Mouse (Mus musculus): Measurements from ENCODE around the gene Dlgap1. TPM values are rescaled to one million over a fixed set of nuclear protein-coding genes. Genes with fewer than 3 reads are reported as not detected.
A peak's percentile ranks its signal among the peaks of the same experiment; 100 is the strongest.
"Not testable (repeated sequence)": the region's sequence is repeated elsewhere in the genome, so short reads cannot be mapped to it uniquely, and the experiment has no call there.

Gene Dlgap1
- polyA plus RNA-seq, 1 experiment, result not detected

DNA sequence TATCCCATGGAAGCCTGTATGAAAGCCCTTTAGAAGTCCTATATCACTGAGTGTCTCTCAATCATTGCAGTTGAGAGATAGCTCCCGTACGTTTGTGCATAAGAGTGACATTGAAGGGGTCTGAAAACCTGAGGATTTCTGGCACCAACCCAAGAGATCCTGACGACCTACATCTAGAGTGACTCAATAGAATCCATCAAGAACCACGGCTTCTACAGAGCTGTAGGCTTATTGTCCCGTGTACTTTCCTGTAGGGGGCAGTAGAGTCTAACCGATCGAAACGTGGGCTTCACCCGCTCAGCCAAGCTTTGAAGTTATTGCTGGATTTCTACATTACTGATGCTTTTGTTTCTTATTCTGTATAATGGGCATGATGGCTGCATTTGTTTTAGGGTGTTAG is 558.2 kb downstream of the Dlgap1 start:
- H3K9me3 ChIP-seq, result no peaks in the 10 kb centered on the region
- H3K4me3 ChIP-seq (replicated peaks), result no peak overlapping the region
- H3K4me1 ChIP-seq, result no peaks in the 10 kb centered on the region
- no peaks in the 10 kb centered on the region for H3K27me3 ChIP-seq (replicated peaks)
- no peaks in the 10 kb centered on the region for H3K36me3 ChIP-seq (replicated peaks; ENCODE audit: low read length)
- no peak for TF ChIP-seq FLI1 (IDR thresholded peaks at IDR 0.05; ENCODE audit: low read length)
- TF ChIP-seq GATA1 (IDR thresholded peaks at IDR 0.05; ENCODE audit: borderline replicate concordance, low read length), result no peak

DNA sequence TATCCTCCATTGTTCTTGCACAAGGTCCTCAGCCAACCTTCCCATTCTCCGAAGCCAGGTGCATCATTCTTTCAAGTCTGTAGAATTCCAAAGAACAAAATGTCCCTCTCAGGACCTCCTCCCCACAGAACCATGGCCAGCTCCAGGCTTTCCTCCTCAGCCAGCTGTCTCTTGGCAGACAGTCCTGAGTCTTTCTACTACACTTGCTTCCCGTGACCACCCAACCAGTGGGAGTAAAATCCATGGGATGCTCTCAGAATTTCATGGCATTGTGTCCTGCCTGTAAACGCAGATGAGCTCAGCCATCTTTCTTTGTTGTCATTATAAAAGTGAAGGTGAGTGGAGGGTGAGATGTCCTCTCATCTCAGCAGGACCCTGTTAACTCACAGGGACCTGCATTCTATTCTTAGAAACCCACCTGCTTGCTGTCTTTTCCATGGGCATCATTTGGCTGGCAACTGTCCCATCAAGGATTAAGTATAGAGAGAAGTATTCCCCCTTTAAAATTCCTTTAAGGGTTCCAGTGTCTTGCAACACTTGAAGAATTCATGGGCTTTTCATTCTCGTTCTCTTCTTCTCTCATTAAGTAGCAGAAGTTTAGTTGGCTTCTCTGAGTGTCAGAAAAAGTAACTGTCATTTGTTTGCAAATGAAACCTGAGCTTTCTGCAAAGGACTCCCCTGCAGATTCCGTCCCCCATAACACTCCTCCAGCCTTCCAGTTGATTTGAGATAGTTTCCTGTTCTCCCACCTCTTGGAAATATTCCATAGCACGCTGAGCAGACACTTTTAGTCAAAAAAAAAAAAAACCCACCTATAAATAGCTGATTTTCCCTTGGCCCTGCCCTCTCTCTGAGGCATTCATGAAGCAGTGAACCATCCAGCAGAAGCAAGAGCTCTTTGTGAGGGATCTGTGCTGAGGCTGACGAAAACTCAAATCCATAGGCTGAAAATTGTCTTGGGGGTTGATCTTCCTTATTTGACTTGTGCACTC is 559.6 kb downstream of the Dlgap1 start:
- Histone ChIP-seq H3K36me3 (replicated peaks; ENCODE audit: low read length) (no peaks in the 10 kb centered on the region), H3K9me3 (no peaks in the 10 kb centered on the region), H3K4me1 (no peaks in the 10 kb centered on the region), H3K27me3 (replicated peaks) (no peaks in the 10 kb centered on the region), H3K4me3 (replicated peaks) (no peak overlapping the region)
- TF ChIP-seq FLI1 (IDR thresholded peaks at IDR 0.05; ENCODE audit: low read length) (no peak), GATA1 (IDR thresholded peaks at IDR 0.05; ENCODE audit: borderline replicate concordance, low read length) (no peak)

DNA sequence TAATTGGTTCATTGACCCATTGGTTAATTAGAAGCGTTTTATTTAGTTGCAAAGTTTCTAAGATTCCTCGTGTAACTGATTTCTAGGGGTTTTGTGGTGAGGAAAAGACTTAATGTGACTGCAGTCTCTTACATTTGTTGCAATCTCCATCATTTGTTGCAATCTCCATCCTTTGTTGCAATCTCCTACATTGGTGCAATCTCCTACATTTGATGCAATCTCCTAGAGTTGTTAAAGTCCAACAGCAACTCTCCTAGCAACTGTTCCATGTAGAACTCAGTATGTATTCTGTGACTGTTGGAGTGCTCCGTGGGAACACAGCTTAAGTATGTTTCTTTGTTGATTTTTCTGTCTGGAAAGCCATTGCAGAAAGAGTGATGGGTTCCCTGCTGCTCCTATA is 565.4 kb downstream of the Dlgap1 start:
- Histone ChIP-seq H3K4me1 (no peaks in the 10 kb centered on the region), H3K27me3 (replicated peaks) (no peaks in the 10 kb centered on the region), H3K4me3 (replicated peaks) (no peak overlapping the region), H3K9me3 (no peaks in the 10 kb centered on the region), H3K36me3 (replicated peaks; ENCODE audit: low read length) (no peaks in the 10 kb centered on the region)
- TF ChIP-seq GATA1 (IDR thresholded peaks at IDR 0.05; ENCODE audit: borderline replicate concordance, low read length), result no peak
- TF ChIP-seq FLI1 (IDR thresholded peaks at IDR 0.05; ENCODE audit: low read length), result no peak

DNA sequence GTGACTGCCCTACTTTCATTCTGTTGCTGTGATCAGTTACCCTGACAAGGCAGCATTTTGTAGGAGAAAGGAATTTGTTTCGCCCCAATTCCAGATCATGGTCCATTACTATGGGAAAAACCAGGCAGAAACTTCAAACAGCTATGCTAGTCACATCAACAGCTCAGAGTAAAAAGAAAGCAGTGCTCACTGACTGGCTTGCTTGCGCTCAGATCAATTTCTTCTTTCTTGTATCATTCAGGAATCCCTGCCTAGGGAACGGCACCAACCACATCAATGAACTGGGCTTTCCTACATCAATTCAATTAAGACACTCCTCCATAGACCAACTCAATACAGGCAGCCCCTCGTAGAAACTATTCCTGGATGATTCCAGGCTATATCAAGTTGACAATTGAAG is 572.9 kb downstream of the Dlgap1 start:
- Histone ChIP-seq H3K36me3 (replicated peaks; ENCODE audit: low read length) (no peaks in the 10 kb centered on the region), H3K9me3 (peaks cover 3% of the 10 kb centered on the region; the same call in 1 of the 2 replicates), H3K27me3 (replicated peaks) (no peaks in the 10 kb centered on the region), H3K4me1 (no peaks in the 10 kb centered on the region), H3K4me3 (replicated peaks) (no peak overlapping the region)
- TF ChIP-seq FLI1 (IDR thresholded peaks at IDR 0.05; ENCODE audit: low read length) (no peak), GATA1 (IDR thresholded peaks at IDR 0.05; ENCODE audit: borderline replicate concordance, low read length) (no peak)

DNA sequence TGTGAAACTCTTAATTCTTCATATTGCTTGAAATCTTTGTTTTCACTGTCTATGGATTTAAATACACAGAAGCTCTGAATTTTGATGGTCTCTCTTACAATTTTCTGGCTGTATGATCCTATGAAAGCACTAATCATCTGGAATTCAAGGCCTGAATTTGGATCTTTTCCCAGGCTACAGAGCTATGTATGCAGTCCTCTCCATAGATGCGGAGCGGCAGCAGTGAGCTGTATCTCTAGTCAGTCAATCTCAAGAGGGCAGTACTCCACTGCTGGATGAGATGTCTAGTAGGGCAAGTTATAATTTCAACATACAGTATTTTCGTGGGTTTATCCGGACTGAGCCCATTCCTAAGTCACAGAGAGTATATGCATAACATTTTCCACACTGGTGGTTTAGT is 581.9 kb downstream of the Dlgap1 start:
- Histone ChIP-seq H3K9me3 (0 out of 2 replicates have a peak, but pooled peaks cover 4% of the 10 kb centered on the region), H3K4me3 (replicated peaks) (no peak overlapping the region), H3K36me3 (replicated peaks; ENCODE audit: low read length) (no peaks in the 10 kb centered on the region), H3K27me3 (replicated peaks) (no peaks in the 10 kb centered on the region), H3K4me1 (no peaks in the 10 kb centered on the region)
- no peak for TF ChIP-seq GATA1 (IDR thresholded peaks at IDR 0.05; ENCODE audit: borderline replicate concordance, low read length)
- TF ChIP-seq FLI1 (IDR thresholded peaks at IDR 0.05; ENCODE audit: low read length), result no peak

DNA sequence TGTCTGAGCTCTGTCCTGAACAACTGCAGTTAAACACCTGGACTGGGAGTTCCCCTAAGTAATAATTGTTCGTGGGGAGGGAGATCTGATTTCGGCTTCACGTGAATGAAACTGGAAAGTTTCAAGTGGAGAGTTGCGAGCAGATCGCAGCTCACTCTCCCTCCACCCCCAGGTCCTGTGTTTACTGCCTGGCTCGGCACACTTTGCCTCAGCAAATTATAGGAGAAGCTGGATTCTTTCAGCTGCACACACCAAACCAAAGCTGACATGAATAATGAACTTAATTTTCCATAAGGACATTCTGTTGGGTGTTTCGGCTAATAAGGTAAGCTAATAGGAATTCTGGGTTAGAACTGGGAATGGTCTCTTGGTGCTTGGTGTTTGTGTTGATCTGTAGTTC is 592.7 kb downstream of the Dlgap1 start:
- no peak for TF ChIP-seq GATA1 (IDR thresholded peaks at IDR 0.05; ENCODE audit: borderline replicate concordance, low read length)
- TF ChIP-seq FLI1 (IDR thresholded peaks at IDR 0.05; ENCODE audit: low read length), result no peak
- no peaks in the 10 kb centered on the region for H3K4me1 ChIP-seq
- no peaks in the 10 kb centered on the region for H3K36me3 ChIP-seq (replicated peaks; ENCODE audit: low read length)
- no peak overlapping the region for H3K4me3 ChIP-seq (replicated peaks)
- H3K9me3 ChIP-seq, result peaks cover 34% of the 10 kb centered on the region
- H3K27me3 ChIP-seq (replicated peaks), result no peaks in the 10 kb centered on the region

DNA sequence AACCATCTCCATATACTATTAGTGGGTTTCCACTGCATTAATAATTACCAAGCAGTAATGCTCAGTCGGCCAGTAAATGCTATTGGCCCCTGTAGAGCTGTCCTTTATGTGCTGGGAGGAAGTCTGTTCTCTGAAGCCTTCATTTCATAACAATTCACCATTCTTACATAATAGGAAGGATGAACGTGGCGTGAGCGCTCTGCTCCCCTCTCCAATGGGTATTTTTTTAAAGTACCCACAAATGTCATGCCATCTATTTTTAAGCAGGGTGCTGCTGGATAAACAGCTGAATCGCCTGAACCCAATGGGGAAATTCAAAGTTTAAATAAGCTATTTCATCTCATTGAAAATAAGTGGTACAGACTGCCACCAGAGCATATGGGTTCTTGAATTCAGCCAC is 602.0 kb downstream of the Dlgap1 start:
- H3K4me1 ChIP-seq, result no peaks in the 10 kb centered on the region
- H3K4me3 ChIP-seq (replicated peaks), result no peak overlapping the region
- H3K36me3 ChIP-seq (replicated peaks; ENCODE audit: low read length), result no peaks in the 10 kb centered on the region
- H3K9me3 ChIP-seq, result peaks cover 6% of the 10 kb centered on the region; the same call in 1 of the 2 replicates
- H3K27me3 ChIP-seq (replicated peaks), result no peaks in the 10 kb centered on the region
- TF ChIP-seq FLI1 (IDR thresholded peaks at IDR 0.05; ENCODE audit: low read length) (no peak), GATA1 (IDR thresholded peaks at IDR 0.05; ENCODE audit: borderline replicate concordance, low read length) (no peak)

DNA sequence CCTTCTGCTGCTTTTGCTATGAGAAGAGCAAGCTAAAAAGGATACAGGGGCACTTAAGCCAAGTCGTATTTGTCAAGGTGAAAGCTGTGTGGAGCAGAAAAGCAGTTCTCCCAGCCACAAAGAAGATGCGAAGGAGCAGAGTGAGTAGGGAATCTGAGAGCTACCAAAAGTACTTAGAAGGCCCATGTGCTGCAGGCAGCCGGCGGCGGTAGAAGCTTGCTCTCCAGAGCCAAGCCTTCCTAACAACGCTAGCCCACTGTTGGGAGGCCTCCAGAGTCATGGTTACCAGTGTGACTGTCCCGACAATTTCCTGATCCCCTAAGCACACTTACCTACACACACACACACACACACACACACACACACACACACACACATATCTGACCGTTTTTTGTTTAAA is 614.2 kb downstream of the Dlgap1 start:
- TF ChIP-seq GATA1 (IDR thresholded peaks at IDR 0.05; ENCODE audit: borderline replicate concordance, low read length) (no peak), FLI1 (IDR thresholded peaks at IDR 0.05; ENCODE audit: low read length) (no peak)
- Histone ChIP-seq H3K9me3 (peaks cover 4% of the 10 kb centered on the region; the same call in 1 of the 2 replicates), H3K27me3 (replicated peaks) (no peaks in the 10 kb centered on the region), H3K36me3 (replicated peaks; ENCODE audit: low read length) (no peaks in the 10 kb centered on the region), H3K4me1 (no peaks in the 10 kb centered on the region), H3K4me3 (replicated peaks) (no peak overlapping the region)

DNA sequence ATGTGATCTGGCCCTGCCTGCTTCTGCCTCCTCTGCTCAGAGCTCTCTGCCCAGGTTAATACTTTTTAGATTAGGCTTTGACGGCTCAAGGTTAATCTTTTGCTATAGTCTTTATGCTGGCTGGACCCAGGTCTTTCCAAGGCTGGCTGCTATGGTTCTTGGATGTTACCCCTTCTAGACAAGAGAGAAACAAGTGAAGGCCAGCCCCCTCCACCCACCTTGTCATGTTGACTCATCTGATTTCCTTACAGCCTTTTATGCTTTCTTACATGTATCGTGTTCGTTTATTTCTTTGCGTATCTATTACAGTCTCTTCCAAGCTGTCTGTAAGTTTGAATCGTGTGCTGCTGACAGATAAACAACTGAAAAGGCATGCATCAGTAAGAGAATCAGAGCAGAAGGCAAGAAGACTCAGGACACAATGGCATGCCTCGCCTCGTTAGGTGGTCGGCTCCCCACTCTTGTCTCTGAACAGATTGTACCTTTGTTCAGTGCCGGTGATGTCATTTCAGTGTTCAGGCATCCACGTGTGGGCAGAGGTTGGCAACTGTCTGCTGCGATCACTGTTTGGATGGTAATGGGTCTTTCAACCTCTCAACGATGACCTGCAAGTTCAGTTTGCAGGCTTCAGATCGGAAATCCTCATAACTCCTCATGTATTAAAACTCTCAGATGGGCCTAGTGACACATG is 618.0 kb downstream of the Dlgap1 start:
- peaks cover 8% of the 10 kb centered on the region; the same call in 1 of the 2 replicates for H3K9me3 ChIP-seq
- H3K4me1 ChIP-seq, result no peaks in the 10 kb centered on the region
- H3K27me3 ChIP-seq (replicated peaks), result no peaks in the 10 kb centered on the region
- H3K36me3 ChIP-seq (replicated peaks; ENCODE audit: low read length), result no peaks in the 10 kb centered on the region
- no peak for TF ChIP-seq FLI1 (IDR thresholded peaks at IDR 0.05; ENCODE audit: low read length)
- TF ChIP-seq GATA1 (IDR thresholded peaks at IDR 0.05; ENCODE audit: borderline replicate concordance, low read length), result no peak
- peak overlapping the region; percentile 19 for H3K4me3 ChIP-seq (replicated peaks)

DNA sequence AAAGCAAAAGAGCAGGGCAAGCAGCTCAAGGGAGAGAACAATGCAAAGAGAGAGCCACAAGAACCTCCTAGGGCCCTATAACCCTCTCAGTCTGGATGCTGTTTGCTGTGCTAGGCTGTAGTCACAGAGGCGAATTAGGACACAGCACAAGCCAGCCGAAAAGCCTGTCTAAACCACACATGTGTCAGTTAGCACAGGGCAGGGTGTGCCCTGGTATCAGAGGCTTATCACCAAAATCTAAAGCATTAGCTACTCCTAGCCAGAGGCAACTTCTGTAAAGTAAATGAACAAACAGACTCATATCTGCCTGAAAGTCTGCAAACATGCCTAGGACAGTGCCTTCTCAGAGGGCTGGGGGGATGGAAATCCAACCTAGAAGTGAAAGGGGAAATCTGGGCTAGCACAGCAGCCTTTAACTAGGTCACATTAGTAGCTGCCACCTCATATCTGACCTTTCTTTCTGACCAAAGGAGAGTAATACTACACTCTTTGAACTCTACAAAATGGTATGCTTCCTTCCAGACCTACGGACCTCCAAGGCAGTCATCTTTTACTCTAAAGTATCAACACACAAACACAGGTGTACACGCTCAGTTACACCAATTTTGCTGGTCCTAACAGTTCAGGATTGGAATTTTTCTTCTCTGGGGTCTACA is 619.2 kb downstream of the Dlgap1 start:
- H3K4me1 ChIP-seq; H3K36me3 ChIP-seq (replicated peaks; ENCODE audit: low read length); H3K27me3 ChIP-seq (replicated peaks); H3K4me3 ChIP-seq (replicated peaks): not testable (repeated sequence)
- peaks cover 10% of the 10 kb centered on the region; the same call in 1 of the 2 replicates for H3K9me3 ChIP-seq
